Comparison of ENCODE assay signal across 21 mouse cellular contexts in genomic region chr11:55099868-55100267, GRCm38 (mm10). TPM values are rescaled to one million over a fixed set of nuclear protein-coding genes. Genes with fewer than 3 reads are reported as not detected.
DNase-seq lines count a peak whose midpoint lies in the region; ATAC-seq and TF ChIP-seq lines count a peak whose summit lies in the region.
"Had no signal": no experiment of that assay in that cellular context is flagged by ENCODE, and none has a peak within 500 bp of the region (broad histone marks: within the 10 kb centered on the region; RNA-seq: fewer than 3 reads in every experiment).

No protein-coding gene starts in this region.

- DNase-seq in midbrain, embryonic 14.5 days: peak; percentile 50
- no peak for DNase-seq in midbrain, embryonic 10.5 days (ENCODE audit: low spot score)
- peak; percentile 73 for DNase-seq in MEL-GATA-1-ER (ENCODE audit: extremely low read depth, low read depth)
- no peak for DNase-seq in hindbrain, embryonic 14.5 days (ENCODE audit: low spot score)
- DNase-seq in cerebellum, adult 11-12 months: no peak
- DNase-seq in heart, adult 2 months: no peak
- DNase-seq: adrenal gland, adult 2 months; cerebellum, adult 8-10 months; heart, postnatal 14 days; kidney, postnatal 25 days; liver, embryonic 13.5 days; lung, postnatal 10 days; thymus, postnatal 36 days had no signal

- TF ChIP-seq POLR2A in heart, adult 2 months (IDR thresholded peaks at IDR 0.05; ENCODE audit: insufficient read depth, low read depth, low read length): no peak

- H3K27me3 ChIP-seq in midbrain, embryonic 14.5 days (ENCODE audit: control insufficient read depth, insufficient read depth, low read length): no peaks in the 10 kb centered on the region
- peaks cover 11% of the 10 kb centered on the region; the same call in 1 of the 2 replicates for H3K27me3 ChIP-seq in midbrain, embryonic 10.5 days (ENCODE audit: low read depth, poor library complexity, severe bottlenecking)
- H3K27me3 ChIP-seq in hindbrain, embryonic 14.5 days (ENCODE audit: control insufficient read depth, insufficient read depth, low read length): no peaks in the 10 kb centered on the region
- H3K27me3 ChIP-seq in heart, adult 2 months (ENCODE audit: control insufficient read depth, insufficient read depth, low read length): no peaks in the 10 kb centered on the region
- H3K27me3 ChIP-seq: forebrain, embryonic 13.5 days had no signal

- H3K4me1 ChIP-seq in midbrain, embryonic 14.5 days (ENCODE audit: control insufficient read depth, insufficient read depth, low read length): no peaks in the 10 kb centered on the region
- H3K4me1 ChIP-seq in midbrain, embryonic 10.5 days: peaks cover 33% of the 10 kb centered on the region
- peaks cover 4% of the 10 kb centered on the region; the same call in 1 of the 2 replicates for H3K4me1 ChIP-seq in hindbrain, embryonic 14.5 days (replicated peaks; ENCODE audit: control insufficient read depth, insufficient read depth, low read length)
- peaks cover 5% of the 10 kb centered on the region for H3K4me1 ChIP-seq in heart, adult 2 months (ENCODE audit: control insufficient read depth, insufficient read depth, low read length)

- H3K79me2 ChIP-seq in heart, adult 2 months (replicated peaks; ENCODE audit: control insufficient read depth, insufficient read depth, low read length): no peaks in the 10 kb centered on the region

- H3K36me3 ChIP-seq in midbrain, embryonic 14.5 days (ENCODE audit: control insufficient read depth, insufficient read depth, low read length): no peaks in the 10 kb centered on the region
- H3K36me3 ChIP-seq in midbrain, embryonic 10.5 days: no peaks in the 10 kb centered on the region
- H3K36me3 ChIP-seq in hindbrain, embryonic 14.5 days (replicated peaks; ENCODE audit: control insufficient read depth, insufficient read depth): no peaks in the 10 kb centered on the region
- H3K36me3 ChIP-seq in heart, adult 2 months (ENCODE audit: control insufficient read depth, insufficient read depth, low read length): no peaks in the 10 kb centered on the region
- H3K36me3 ChIP-seq: liver, embryonic 13.5 days had no signal

- WGBS in midbrain, embryonic 14.5 days: 23% methylated on average over 4 of the region's 4 CpGs
- 54% methylated on average over 4 of the region's 4 CpGs for WGBS in midbrain, embryonic 10.5 days
- 23% methylated on average over 4 of the region's 4 CpGs for WGBS in hindbrain, embryonic 14.5 days
- 72% methylated on average over 4 of the region's 4 CpGs for WGBS in heart, adult 2 months

- ATAC-seq in midbrain, embryonic 14.5 days (ENCODE audit: low FRiP score, low TSS enrichment): no peak
- no peak for ATAC-seq in hindbrain, embryonic 14.5 days (ENCODE audit: low FRiP score)
- ATAC-seq in neutrophil, adult 5-6 weeks (ENCODE audit: extremely low read depth, insufficient number of reproducible peaks, low FRiP score, poor library complexity, severe bottlenecking): peak; percentile 45
- ATAC-seq in CD4-positive, CD25-positive, alpha-beta regulatory T cell, adult 4 months: no peak
- ATAC-seq: forebrain, embryonic 13.5 days; intestine, postnatal 0 days had no signal

- no peak overlapping the region for H3K4me2 ChIP-seq in midbrain, embryonic 14.5 days (ENCODE audit: low read length)
- no peak overlapping the region for H3K4me2 ChIP-seq in hindbrain, embryonic 14.5 days (replicated peaks)
- H3K4me2 ChIP-seq: forebrain, embryonic 13.5 days; liver, embryonic 13.5 days had no signal

- H3K9me3 ChIP-seq in midbrain, embryonic 14.5 days (ENCODE audit: control insufficient read depth, low read length): no peaks in the 10 kb centered on the region
- no peaks in the 10 kb centered on the region for H3K9me3 ChIP-seq in midbrain, embryonic 10.5 days (replicated peaks)
- no peaks in the 10 kb centered on the region for H3K9me3 ChIP-seq in hindbrain, embryonic 14.5 days (ENCODE audit: control insufficient read depth, low read length)
- H3K9me3 ChIP-seq: forebrain, embryonic 13.5 days; liver, embryonic 13.5 days had no signal

- no peak for TF ChIP-seq CTCF in heart, adult 2 months (IDR thresholded peaks at IDR 0.05)

- TF ChIP-seq EP300 in heart, adult 2 months (IDR thresholded peaks at IDR 0.05; ENCODE audit: insufficient read depth, low read depth, low read length): no peak

- intact Hi-C loops in heart, adult 2 months (cut with DNase I): loop anchor here (10.0 kb wide), 1 partner anchor 355 kb away; no protein-coding TSS in a partner anchor

- H3K27ac ChIP-seq in midbrain, embryonic 14.5 days (replicated peaks; ENCODE audit: low read depth, low read length): no peak overlapping the region
- no peak overlapping the region for H3K27ac ChIP-seq in midbrain, embryonic 10.5 days (replicated peaks)
- H3K27ac ChIP-seq in hindbrain, embryonic 14.5 days: no peak overlapping the region
- H3K27ac ChIP-seq in heart, adult 2 months: no peak overlapping the region
- H3K27ac ChIP-seq: forebrain, embryonic 13.5 days; liver, embryonic 13.5 days had no signal

- H3K4me3 ChIP-seq in midbrain, embryonic 14.5 days (replicated peaks; ENCODE audit: low read depth, low read length): no peak overlapping the region
- H3K4me3 ChIP-seq in midbrain, embryonic 10.5 days: no peak overlapping the region
- no peak overlapping the region for H3K4me3 ChIP-seq in hindbrain, embryonic 14.5 days (replicated peaks; ENCODE audit: low read length)
- no peak overlapping the region for H3K4me3 ChIP-seq in heart, adult 2 months
- H3K4me3 ChIP-seq: forebrain, embryonic 13.5 days; liver, embryonic 13.5 days had no signal

- no peak overlapping the region for H3K9ac ChIP-seq in midbrain, embryonic 14.5 days (replicated peaks; ENCODE audit: low read length)
- H3K9ac ChIP-seq in hindbrain, embryonic 14.5 days: 0 out of 2 replicates have a peak overlapping the region, but pooled peaks have one; percentile 16
- no peak overlapping the region for H3K9ac ChIP-seq in heart, adult 2 months (ENCODE audit: low read depth, low read length)
- H3K9ac ChIP-seq: forebrain, embryonic 13.5 days; liver, embryonic 13.5 days had no signal

RNA-seq across cellular contexts. Expression of gene Gm2a, which starts 2.0 kb away (rescaled TPM):
- polyA plus RNA-seq in midbrain, embryonic 14.5 days (2014; fragmentation: Nextera tagmentation; extraction: Ambion mirVana): 23.4 and 23.6 TPM in 2 replicates
- polyA plus RNA-seq in midbrain, embryonic 10.5 days (2016; fragmentation: Nextera tagmentation; extraction: Ambion mirVana): 9.3 and 11.9 TPM in 2 replicates
- 32.9 and 35.8 TPM in 2 replicates for polyA plus RNA-seq in hindbrain, embryonic 14.5 days (2014; fragmentation: Nextera tagmentation; extraction: Ambion mirVana)
- 154 and 160 TPM in 2 replicates for total RNA-seq in neutrophil, adult 5-6 weeks (2017)
- polyA plus RNA-seq in CD4-positive, CD25-positive, alpha-beta regulatory T cell, adult 4 months (2017; shearing (Covaris generic)): 100 to 1,000 TPM; 162 to 185 TPM
- 10 to 100 TPM; 10.3 to 10.8 TPM for total RNA-seq in heart, adult 2 months (2021)
- polyA plus RNA-seq in heart, adult 2 months (2012; rRNA removed): 18.6 and 19.8 TPM in 2 replicates

RNA-seq across cellular contexts. Expression of gene Ccdc69, which starts 21.9 kb away (rescaled TPM):
- polyA plus RNA-seq in midbrain, embryonic 14.5 days (2014; fragmentation: Nextera tagmentation; extraction: Ambion mirVana): 0.14 and 0.26 TPM in 2 replicates
- polyA plus RNA-seq in midbrain, embryonic 10.5 days (2016; fragmentation: Nextera tagmentation; extraction: Ambion mirVana): 0.34 and 0.39 TPM in 2 replicates
- polyA plus RNA-seq in hindbrain, embryonic 14.5 days (2014; fragmentation: Nextera tagmentation; extraction: Ambion mirVana): 0.20 and 0.36 TPM in 2 replicates
- 30.4 and 33.2 TPM in 2 replicates for total RNA-seq in neutrophil, adult 5-6 weeks (2017)
- polyA plus RNA-seq in CD4-positive, CD25-positive, alpha-beta regulatory T cell, adult 4 months (2017; shearing (Covaris generic)): 10 to 100 TPM; 68.2 to 80.6 TPM
- total RNA-seq in heart, adult 2 months (2021): 1 to 10 TPM; 6.5 to 9.7 TPM
- 9.2 and 24.8 TPM in 2 replicates for polyA plus RNA-seq in heart, adult 2 months (2012; rRNA removed)
- total RNA-seq: layer of hippocampus, postnatal 14 days had no signal

RNA-seq across cellular contexts. Expression of gene Slc36a3, which starts 51.6 kb away (rescaled TPM):
- not detected in 2 replicates for polyA plus RNA-seq in midbrain, embryonic 14.5 days (2014; fragmentation: Nextera tagmentation; extraction: Ambion mirVana)
- polyA plus RNA-seq in midbrain, embryonic 10.5 days (2016; fragmentation: Nextera tagmentation; extraction: Ambion mirVana): not detected in 2 replicates
- polyA plus RNA-seq in hindbrain, embryonic 14.5 days (2014; fragmentation: Nextera tagmentation; extraction: Ambion mirVana): not detected in 2 replicates
- 1.0 and 1.8 TPM in 2 replicates for total RNA-seq in neutrophil, adult 5-6 weeks (2017)
- polyA plus RNA-seq in CD4-positive, CD25-positive, alpha-beta regulatory T cell, adult 4 months (2017; shearing (Covaris generic)): under 1 TPM; 0.36 to 0.58 TPM
- not detected for total RNA-seq in heart, adult 2 months (2021)
- not detected in 2 replicates for polyA plus RNA-seq in heart, adult 2 months (2012; rRNA removed)
- total RNA-seq: adrenal gland, adult 2 months; gastrocnemius, adult 18-20 months; heart, postnatal 14 days; layer of hippocampus, postnatal 14 days; left cerebral cortex, postnatal 36 days had no signal
- polyA plus RNA-seq: forebrain, embryonic 13.5 days; intestine, postnatal 0 days; liver, embryonic 13.5 days; neural tube, embryonic 11.5 days had no signal

Comparison
In these comparisons a context has a peak if more than half of its experiments do, and no peak if none do; other contexts are left out.
1. DNase-seq: peak in midbrain, embryonic 14.5 days (single experiment) and MEL-GATA-1-ER (single experiment); none in midbrain, embryonic 10.5 days (single experiment), hindbrain, embryonic 14.5 days (single experiment), cerebellum, adult 11-12 months (single experiment) and heart, adult 2 months (0 of 2).